Mouse (Mus musculus) gastrocnemius, postnatal 4 days (tissue): ENCODE data around the gene Fam83f. TPM values are rescaled to one million over a fixed set of nuclear protein-coding genes. Genes with fewer than 3 reads are reported as not detected.

Source experiments
- DNase-seq, 2 experiments: peaks; one replicate each; pipeline ENCODE4 v3.0.0; 2021 to 2022; ENCODE audit warnings: low spot score in 2 of 2, mixed read lengths in 2 of 2
- microRNA-seq: library from miRNA; unstranded; fragments of <30 nt; microRNA quantifications from one replicate; pipeline ENCODE4 v1.2.0, GENCODE M21; 2021
- total RNA-seq, 2 experiments: library from RNA; stranded (reverse); gene quantifications; 2 replicates each; pipeline ENCODE4 v1.2.3; 2021

Gene Fam83f
- total RNA-seq, 2 experiments from 2014 or later, result 0.70 to 0.93 TPM

DNA sequence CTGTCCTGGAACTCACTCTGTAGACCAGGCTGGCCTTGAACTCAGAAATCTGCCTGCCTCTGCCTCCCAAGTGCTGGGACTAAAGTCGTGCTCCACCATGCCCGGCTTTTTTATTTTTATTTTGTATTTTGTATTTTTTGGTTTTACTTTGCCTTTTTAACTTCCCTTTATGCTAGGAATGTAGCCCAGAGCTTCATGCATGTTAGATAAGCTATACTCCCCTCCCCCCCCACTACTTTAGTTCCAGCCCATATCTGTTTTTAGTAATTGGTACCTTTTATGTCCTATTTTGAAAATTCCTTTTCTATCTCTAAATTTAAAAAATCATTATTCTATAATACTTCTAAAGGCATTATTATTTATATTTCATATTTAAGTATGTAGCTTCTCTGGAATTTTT lies 66.6 kb downstream of the Fam83f start:
- no peak for DNase-seq

DNA sequence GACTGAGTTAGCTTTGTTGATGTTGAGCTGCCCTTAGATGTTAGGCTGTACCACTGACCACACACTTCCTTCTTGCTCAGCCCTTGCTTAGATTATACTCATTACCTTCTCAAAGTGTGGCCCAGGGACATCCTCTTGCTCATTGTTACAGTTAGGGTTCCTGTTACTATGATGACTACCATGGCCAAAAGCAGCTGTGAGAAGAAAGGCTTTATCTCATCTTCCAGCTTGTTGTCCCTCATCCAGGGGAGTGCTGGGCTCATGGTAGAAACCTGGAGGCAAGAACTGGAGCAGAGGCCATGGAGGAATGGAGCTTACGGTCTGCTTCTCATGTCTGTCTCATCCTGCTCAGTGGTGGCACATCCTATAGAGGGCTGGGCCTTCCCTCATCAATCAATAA lies 68.3 kb downstream of the Fam83f start:
- no peak for DNase-seq

DNA sequence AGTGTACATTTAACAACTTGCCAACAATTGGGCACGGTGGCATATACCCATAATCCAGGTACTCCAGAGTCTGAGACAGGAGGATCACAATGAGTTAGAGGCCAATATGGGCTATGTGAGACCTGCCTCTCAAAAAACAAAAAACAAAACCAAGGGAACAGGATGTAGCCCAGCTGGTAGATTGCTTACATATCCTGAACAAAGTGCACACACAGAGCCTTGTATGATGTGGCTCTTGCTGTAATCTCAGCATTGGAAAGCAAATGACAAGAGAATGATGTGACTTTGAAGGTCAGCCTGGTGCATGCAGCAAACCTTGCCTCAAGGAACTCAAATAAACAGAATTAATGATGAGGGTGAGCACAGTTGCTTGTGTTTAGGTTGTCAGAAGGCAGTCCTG lies 70.2 kb downstream of the Fam83f start:
- no peak for DNase-seq

DNA sequence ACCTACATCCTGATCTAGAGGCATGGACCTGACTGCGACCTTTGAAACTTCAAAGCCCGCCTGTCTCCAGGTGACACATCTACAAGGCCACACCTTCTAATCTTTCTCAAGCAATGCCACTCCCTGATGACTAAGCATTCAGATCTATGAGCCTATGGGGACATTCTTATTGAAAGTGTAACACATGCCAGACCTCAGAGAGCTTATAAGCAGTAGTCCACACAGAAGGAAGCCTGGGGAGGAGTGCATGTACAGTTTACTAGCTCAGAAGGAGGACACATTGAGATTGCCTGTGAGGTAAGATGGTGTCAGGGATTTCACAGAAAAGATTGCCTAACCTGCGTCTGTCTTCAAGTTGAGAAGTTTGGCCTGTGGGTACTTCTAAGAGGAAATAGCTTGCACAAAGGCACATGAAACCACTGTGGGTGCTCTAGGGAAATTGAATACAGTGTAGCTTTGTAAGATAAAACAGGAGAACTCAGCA lies 71.4 kb downstream of the Fam83f start:
- DNase-seq, result no peak

DNA sequence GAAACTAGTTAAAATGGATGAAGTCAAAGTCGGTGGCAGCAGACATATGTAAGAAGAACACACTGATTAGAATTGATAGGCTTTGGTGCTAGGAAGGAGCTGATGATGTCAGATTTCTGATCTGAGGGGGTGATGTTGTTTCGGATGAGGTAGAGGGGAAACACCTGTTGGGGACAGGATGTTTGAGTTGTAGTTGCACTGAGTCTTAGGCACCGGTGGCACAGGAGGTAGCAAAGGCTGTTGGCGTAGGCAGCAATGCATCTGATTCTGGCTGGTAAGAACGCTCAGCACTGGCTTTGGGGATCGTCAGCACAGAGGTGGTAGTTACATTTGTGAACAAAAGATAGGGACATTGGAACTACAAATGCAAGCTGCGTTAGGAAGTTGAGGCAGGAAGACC lies 72.0 kb downstream of the Fam83f start:
- no peak for DNase-seq

DNA sequence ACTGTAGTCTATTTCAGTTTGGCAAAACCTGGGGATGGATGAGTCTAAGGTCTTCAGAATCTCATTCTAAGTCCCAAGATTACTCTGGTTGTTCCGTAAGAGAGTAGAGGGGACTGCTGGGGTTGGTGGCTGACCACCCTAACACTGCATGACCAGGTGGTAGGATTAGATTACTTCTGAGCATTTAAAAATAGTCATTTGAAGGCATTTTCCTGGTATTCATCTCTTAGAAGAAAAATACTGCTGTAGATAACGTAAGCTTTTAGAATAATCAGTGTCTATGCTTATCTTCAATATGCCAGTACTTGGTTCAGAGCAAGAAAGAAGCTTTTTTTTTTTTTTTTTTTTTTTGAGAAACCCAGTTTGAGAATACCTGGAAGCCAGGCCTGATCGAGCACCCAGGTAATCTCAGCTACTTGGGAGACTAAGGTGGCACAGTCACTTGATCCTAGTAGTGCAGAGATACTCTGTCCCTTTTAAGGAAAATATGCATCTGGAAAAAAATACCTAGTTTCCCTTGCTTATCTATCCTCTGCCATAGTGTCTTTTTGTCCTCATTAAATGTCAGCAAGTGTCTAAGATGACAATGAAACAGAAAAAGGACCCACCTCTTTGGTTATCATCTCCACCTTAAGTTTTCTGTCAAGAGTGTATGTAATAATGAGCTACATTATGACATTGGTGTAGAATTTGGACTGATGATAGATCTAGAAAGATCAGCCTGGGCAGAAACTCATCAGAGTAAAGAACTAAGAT lies 73.2 kb downstream of the Fam83f start:
- no peak for DNase-seq

DNA sequence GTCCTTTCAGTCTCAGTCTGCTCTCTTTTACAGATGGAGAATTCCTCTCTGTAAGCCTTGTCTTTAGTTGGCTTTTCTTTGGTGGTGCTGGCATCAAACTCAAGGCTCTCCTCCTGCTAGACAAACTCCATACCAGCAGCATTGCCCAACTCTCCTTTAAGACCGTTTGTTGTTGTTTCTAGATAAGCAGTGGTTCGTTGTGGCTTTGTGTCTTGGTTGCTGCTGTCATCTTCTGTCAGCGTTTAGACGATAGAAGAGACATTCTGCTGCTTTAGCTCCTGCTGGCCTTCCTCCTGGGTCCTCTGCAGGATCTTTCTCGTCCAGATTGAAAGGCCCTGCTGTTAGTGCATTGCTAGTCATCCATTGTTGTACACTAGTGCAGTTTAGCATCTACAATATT lies 77.3 kb downstream of the Fam83f start:
- no peak for DNase-seq

Small RNAs within 50 kb of the gene (microRNA-seq; reads per million reads assigned to microRNA genes)
- not detected for gene Mir6957

Other genes with a start within 250 kb of the Fam83f start
- gene Enthd1, start 106.7 kb upstream of the Fam83f start, total RNA-seq, result not detected
- under 1 TPM; 0.32 to 0.75 TPM for gene Grap2, start 99.3 kb upstream of the Fam83f start, total RNA-seq
- 10 to 100 TPM; 80.8 to 81.1 TPM for gene Tnrc6b, start 39.5 kb downstream of the Fam83f start, total RNA-seq